Mouse (Mus musculus) midbrain, embryonic 13.5 days (tissue): ENCODE measurements around the gene Sirt7. TPM values are rescaled to one million over a fixed set of nuclear protein-coding genes. Genes with fewer than 3 reads are reported as not detected.
A peak's percentile ranks its signal among the peaks of the same experiment; 100 is the strongest.

Experiments used
- ATAC-seq: fragments of 200-750 bp; cut with Nextera tagmentation; 2 replicates; pipeline ENCODE4 v1.8.0; 2017; ENCODE audit warnings: mild to moderate bottlenecking, moderate TSS enrichment, moderate library complexity
- H3K27ac ChIP-seq: fragments of 300-500 bp; sonication (generic); 2 replicates; pipeline ENCODE4 v1.5.1; 2015; ENCODE audit warnings: inconsistent platforms, mild to moderate bottlenecking, moderate library complexity
- H3K27me3 ChIP-seq: fragments of 300-500 bp; sonication (generic); 2 replicates; pipeline ENCODE4 v1.6.1; 2015; ENCODE audit warnings: mild to moderate bottlenecking, inconsistent platforms
- H3K36me3 ChIP-seq: fragments of 300-500 bp; sonication (generic); 2 replicates; pipeline ENCODE4 v1.6.1; 2015; ENCODE audit warnings: mild to moderate bottlenecking, inconsistent platforms
- H3K4me1 ChIP-seq: fragments of 300-500 bp; sonication (generic); replicated peaks from 2 replicates; pipeline ENCODE4 v1.6.1; 2015; ENCODE audit warnings: inconsistent platforms
- H3K4me2 ChIP-seq: fragments of 300-500 bp; sonication (generic); replicated peaks from 2 replicates; pipeline ENCODE4 v1.6.1; 2015; ENCODE audit warnings: moderate library complexity, mild to moderate bottlenecking, inconsistent platforms
- H3K4me3 ChIP-seq: fragments of 300-500 bp; sonication (generic); replicated peaks from 2 replicates; pipeline ENCODE4 v1.5.1; 2015; ENCODE audit warnings: mild to moderate bottlenecking, inconsistent platforms
- H3K9ac ChIP-seq: fragments of 300-500 bp; sonication (generic); replicated peaks from 2 replicates; pipeline ENCODE4 v1.6.1; 2015; ENCODE audit warnings: mild to moderate bottlenecking, inconsistent platforms
- H3K9me3 ChIP-seq: fragments of 300-500 bp; sonication (generic); 2 replicates; pipeline ENCODE4 v1.6.1; 2016; ENCODE audit warnings: mild to moderate bottlenecking, inconsistent platforms
- WGBS: fragments of 180-500 bp; shearing (Covaris S2); methylation state at CpG from one replicate; pipeline ENCODE4 v1.1.7; 2015; 5-methylcytosine and 5-hydroxymethylcytosine counted together
- polyA plus RNA-seq: library from polyadenylated mRNA; unstranded; fragments of >200 nt; fragmentation: Nextera tagmentation; extraction: Ambion mirVana; gene quantifications from 2 replicates; pipeline ENCODE4 v1.2.1, GENCODE M21; 2015

The Sirt7 gene
- polyA plus RNA-seq, 1 experiment from 2014 or later = 51.3 TPM

DNA sequence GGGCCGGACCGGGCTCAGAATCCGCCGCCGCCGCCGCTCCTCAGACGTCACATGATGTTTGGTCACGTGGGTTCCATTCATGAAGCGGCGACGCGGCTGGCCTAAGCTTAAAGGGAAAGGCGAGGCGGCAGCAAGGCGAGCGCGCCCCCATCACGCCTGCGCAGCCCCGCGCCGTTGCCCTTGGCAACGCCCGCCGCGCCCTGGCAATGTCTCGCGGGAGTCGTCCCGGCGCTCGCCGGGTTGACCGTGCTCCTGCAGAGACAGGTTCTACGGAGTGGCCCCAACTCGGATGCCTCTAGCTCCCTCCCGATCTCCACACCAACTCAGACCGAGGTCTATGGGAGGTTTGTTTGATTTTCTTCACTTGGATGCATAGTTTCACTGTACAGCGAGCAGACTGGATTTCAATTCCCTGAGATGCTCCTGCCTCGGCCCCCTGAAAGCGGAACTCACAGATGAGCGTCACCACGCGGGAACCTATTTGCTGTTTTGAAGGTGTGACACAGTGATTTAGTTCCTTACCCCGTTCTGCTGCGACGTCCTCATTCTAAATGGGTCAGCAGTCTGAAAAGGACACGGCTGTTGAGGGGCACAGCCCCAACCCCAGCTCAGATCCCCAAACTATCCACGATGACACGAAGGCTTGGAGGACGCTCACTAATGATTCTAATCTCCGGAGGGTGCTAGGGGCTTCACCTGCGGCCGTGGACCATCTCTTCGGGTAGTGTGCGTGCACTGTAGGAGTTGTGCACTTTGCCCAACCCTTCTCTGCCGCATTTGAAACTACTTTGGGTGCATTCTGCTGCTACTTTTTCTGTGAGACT lies 8.7 kb upstream of the Sirt7 start, which contains the start of gene Mafg:
Gene Mafg (minus strand): TSS at position 81 of the 824 bp plus-strand sequence.
- no peaks in the 10 kb centered on the region for H3K9me3 ChIP-seq
- peak within 1 kb of the TSS; percentile 87 for H3K27ac ChIP-seq
- H3K27me3 ChIP-seq = no peaks in the 10 kb centered on the region
- peaks cover 33% of the 10 kb centered on the region for H3K4me1 ChIP-seq
- 12% methylated on average over 57 of the region's 58 CpGs for WGBS
- peak within 1 kb of the TSS; percentile 95 for H3K4me3 ChIP-seq
- peak within 1 kb of the TSS; percentile 92 for H3K9ac ChIP-seq
- peaks cover 9% of the 10 kb centered on the region for H3K36me3 ChIP-seq
- ATAC-seq = peak; percentile 92
- peak within 1 kb of the TSS; percentile 88 for H3K4me2 ChIP-seq

- ATAC-seq = peak; percentile 86
- Histone ChIP-seq H3K9ac (peak overlapping the region; percentile 92), H3K36me3 (peaks cover 13% of the 10 kb centered on the region), H3K4me3 (peak overlapping the region; percentile 95), H3K4me1 (peaks cover 33% of the 10 kb centered on the region), H3K9me3 (no peaks in the 10 kb centered on the region), H3K4me2 (peak overlapping the region; percentile 88), H3K27ac (peak overlapping the region; percentile 87), H3K27me3 (no peaks in the 10 kb centered on the region)
- WGBS = under 1% methylated on average over 110 of the region's 116 CpGs
These were observed 7.8 kb upstream of the Sirt7 start for GRCm38 (mm10) chr11:120632559-120633519.

DNA sequence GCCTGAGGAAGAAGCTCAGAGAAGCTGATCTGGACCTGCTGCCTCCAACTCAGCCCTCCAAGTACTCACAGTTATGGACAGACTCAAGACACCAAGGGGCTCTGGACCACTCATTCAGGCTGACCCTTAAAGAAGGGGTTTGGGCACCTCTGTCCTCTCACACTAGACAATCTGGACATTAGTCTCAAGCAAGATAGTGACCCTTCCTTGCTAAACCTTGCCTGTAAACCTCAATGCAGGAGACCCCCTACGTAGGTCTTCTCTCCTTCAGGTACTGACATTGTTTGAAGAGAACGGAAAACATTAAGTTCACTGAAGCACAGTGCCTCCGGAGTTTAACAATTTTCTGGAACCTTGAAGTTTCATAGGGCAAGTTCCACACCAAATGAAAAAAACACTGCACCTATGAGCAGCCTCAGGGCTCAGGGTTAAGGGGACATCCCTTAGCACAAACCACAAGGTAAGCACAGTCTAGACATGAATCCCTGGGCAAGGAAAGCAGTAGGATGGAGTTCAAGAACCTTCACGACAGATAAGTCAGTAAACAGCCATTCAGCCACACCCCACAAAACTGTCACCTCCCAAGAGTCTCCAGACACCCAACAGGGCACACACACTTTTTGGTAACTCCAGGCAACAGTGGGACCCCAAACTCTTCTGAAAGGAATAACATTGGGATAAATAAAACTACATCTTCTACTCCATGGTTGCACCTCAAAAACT lies 6.8 kb upstream of the Sirt7 start:
- Histone ChIP-seq H3K27me3 (no peaks in the 10 kb centered on the region), H3K27ac (peak overlapping the region; percentile 87; the same call in 1 of the 2 replicates), H3K9ac (peak overlapping the region; percentile 92), H3K4me2 (peak overlapping the region; percentile 88), H3K36me3 (peaks cover 23% of the 10 kb centered on the region), H3K4me1 (peaks cover 33% of the 10 kb centered on the region), H3K9me3 (no peaks in the 10 kb centered on the region), H3K4me3 (peak overlapping the region; percentile 95)
- WGBS = 58% methylated on average over 4 of the region's 4 CpGs
- ATAC-seq = no peak

GRCm38 (mm10) chr11:120630881-120631725 lies 6.1 kb upstream of the Sirt7 start:
- Histone ChIP-seq H3K36me3 (peaks cover 30% of the 10 kb centered on the region), H3K4me1 (peaks cover 33% of the 10 kb centered on the region), H3K4me2 (peak overlapping the region; percentile 88; the same call in 1 of the 2 replicates), H3K27ac (no peak overlapping the region), H3K27me3 (no peaks in the 10 kb centered on the region), H3K9me3 (no peaks in the 10 kb centered on the region), H3K4me3 (peak overlapping the region; percentile 95), H3K9ac (peak overlapping the region; percentile 92)
- ATAC-seq = no peak
- 43% methylated on average over 7 of the region's 7 CpGs for WGBS

DNA sequence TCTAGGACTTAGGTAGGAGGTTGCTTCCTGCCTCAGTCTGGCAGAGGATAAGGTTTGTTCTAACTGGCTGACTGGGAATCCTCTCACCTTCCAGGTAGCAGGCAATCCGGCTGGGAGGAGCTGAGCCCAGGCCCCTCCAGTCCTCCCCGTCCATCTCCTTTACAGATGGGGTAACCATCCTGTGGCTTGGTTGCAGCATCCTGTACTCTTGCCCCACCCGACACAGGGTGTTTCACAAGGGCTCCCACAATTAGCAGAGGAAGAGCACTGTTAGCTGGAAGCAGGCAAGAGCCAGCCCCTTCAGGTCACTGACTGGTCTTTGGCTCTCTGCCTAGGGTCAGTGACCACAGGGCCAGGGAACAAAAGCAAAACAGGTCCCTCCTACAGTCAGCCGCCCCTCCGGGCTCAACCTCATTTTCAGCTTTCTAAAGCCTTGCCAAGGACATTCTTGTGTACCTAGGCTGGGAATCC lies 5.4 kb upstream of the Sirt7 start:
- Histone ChIP-seq H3K9me3 (no peaks in the 10 kb centered on the region), H3K27me3 (no peaks in the 10 kb centered on the region), H3K36me3 (peaks cover 30% of the 10 kb centered on the region), H3K27ac (no peak overlapping the region), H3K4me1 (peaks cover 36% of the 10 kb centered on the region), H3K4me2 (peak overlapping the region; percentile 9; the same call in 1 of the 2 replicates), H3K9ac (peak overlapping the region; percentile 57), H3K4me3 (peak overlapping the region; percentile 2; the same call in 1 of the 2 replicates)
- no peak for ATAC-seq
- WGBS = 29% methylated on average over 5 of the region's 5 CpGs

DNA sequence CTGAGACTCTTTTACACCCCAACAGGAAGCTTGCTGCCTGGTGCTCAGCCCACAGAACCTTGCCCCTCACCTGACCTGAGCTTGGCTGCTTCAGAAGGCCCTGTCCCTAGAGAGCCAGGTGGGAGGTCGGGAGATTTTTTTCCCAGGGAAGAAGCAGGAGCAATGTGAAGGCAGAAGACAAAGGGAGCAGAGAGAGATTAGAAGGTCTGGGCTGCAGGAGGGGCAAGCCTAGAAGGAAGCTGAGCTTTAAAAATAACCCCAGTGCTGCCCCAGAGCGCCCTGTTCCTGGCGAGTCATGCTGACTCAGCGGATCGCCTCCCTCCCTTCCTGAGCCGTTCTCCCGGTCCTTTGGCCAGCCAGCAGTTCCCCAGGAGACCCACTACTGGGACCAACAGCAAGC lies 4.9 kb upstream of the Sirt7 start:
- Histone ChIP-seq H3K4me3 (0 out of 2 replicates have a peak overlapping the region, but pooled peaks have one; percentile 2), H3K4me2 (peak overlapping the region; percentile 9; the same call in 1 of the 2 replicates), H3K4me1 (peaks cover 41% of the 10 kb centered on the region), H3K9me3 (no peaks in the 10 kb centered on the region), H3K27ac (no peak overlapping the region), H3K36me3 (peaks cover 30% of the 10 kb centered on the region), H3K9ac (peak overlapping the region; percentile 57), H3K27me3 (no peaks in the 10 kb centered on the region)
- WGBS = 22% methylated on average over 5 of the region's 7 CpGs
- ATAC-seq = no peak

- 72% methylated on average over 23 of the region's 23 CpGs for WGBS
- H3K4me1 ChIP-seq = peaks cover 42% of the 10 kb centered on the region
- H3K27ac ChIP-seq = no peak overlapping the region
- H3K4me3 ChIP-seq = no peak overlapping the region
- H3K9ac ChIP-seq = peak overlapping the region; percentile 57; the same call in 1 of the 2 replicates
- ATAC-seq = no peak
- H3K4me2 ChIP-seq = no peak overlapping the region
- no peaks in the 10 kb centered on the region for H3K27me3 ChIP-seq
- H3K9me3 ChIP-seq = no peaks in the 10 kb centered on the region
- H3K36me3 ChIP-seq = peaks cover 30% of the 10 kb centered on the region
These were observed 4.3 kb upstream of the Sirt7 start for GRCm38 (mm10) chr11:120629341-120629730.

DNA sequence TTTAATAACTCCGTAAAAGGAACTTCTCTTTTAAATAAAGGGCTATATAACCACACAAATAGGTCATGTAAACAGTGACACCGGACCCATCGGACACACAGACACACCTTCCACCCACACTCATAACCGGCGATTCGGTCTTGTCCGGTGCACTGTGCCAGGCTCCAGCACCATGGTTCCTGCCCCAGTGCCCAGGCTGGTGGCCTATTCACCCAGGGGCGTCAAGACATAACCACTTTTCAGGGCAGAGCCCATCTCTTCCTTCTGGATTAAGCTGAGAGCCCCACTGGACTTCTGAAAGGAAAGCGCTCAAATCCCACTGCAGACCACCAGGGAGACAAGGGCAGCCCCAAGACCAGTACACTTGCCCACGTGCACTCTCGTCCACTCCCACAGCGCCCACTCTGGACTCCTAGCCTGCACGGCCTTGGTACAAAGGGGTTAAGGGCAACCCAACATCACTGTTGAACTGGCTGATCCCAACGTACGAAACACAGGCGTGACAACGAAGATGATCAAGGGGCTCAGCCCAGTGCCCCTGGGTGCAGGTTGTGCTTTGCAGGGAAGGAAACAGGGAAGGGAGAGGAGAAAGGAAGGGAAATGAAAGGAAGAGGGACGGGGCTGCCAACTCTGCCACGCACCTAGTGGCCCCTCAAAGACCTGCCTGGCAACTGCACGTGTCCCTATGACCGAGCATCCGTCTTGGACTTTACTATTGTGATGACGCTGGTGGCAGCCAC lies 3.7 kb upstream of the Sirt7 start:
- Histone ChIP-seq H3K4me2 (no peak overlapping the region), H3K36me3 (peaks cover 30% of the 10 kb centered on the region), H3K9me3 (no peaks in the 10 kb centered on the region), H3K27ac (no peak overlapping the region), H3K4me3 (no peak overlapping the region), H3K27me3 (no peaks in the 10 kb centered on the region), H3K4me1 (peaks cover 47% of the 10 kb centered on the region), H3K9ac (no peak overlapping the region)
- WGBS = 94% methylated on average over 23 of the region's 23 CpGs
- no peak for ATAC-seq

DNA sequence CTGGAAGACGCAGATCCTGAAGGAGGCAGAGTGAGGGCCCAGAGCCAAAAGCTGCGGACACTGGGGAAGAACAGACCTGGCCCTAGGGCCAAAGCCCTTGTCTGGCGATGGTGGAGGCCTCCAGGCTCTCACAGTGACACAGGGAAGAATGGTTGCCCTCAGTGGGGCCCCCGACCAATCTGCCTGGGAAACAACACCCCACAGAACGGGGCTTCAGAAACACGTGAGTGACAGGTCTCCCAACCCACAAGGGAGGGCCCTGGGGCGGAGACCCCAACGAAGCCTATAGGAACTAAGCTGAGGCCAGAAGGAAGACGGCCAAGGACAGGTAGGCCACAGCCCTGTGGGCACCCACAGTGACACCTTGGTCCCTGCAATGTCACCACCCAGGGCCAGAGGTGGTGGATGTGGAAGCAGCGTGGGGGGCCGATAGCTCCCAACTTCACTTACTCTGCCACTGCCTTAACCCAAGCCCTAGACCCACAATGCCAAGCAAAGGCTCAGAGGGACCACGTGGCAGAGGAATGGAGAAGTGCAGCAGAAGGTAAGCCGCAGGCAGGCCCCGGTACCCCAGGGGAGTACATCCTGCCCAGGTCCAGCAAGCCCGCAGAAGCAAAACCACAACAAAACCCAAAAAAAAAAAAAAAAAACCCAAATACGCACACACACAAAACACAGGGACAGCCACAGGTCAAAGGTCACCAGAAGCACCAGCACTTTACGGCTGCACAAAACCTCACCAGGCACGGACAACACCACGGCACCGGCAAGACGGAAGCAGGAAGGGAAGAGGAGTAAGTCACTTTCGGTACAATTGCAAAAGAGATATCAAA lies 2.6 kb upstream of the Sirt7 start:
- Histone ChIP-seq H3K27ac (no peak overlapping the region), H3K4me3 (no peak overlapping the region), H3K9me3 (no peaks in the 10 kb centered on the region), H3K36me3 (peaks cover 37% of the 10 kb centered on the region), H3K27me3 (no peaks in the 10 kb centered on the region), H3K4me1 (peaks cover 53% of the 10 kb centered on the region), H3K9ac (no peak overlapping the region), H3K4me2 (no peak overlapping the region)
- ATAC-seq = no peak
- WGBS = 82% methylated on average over 22 of the region's 22 CpGs
